Mouse (Mus musculus): ENCODE measurements at regions not wholly inside any gene's neighbourhood (a gene's known extent, or its start where the extent isn't known, plus 50 kb on each side); places are given as distances from the start of the nearest gene placed in this dataset.

- 76% methylated on average over 7 of the region's 7 CpGs for WGBS
- H3K36me3 ChIP-seq (ENCODE audit: control insufficient read depth, insufficient read depth, low read length) = no peaks in the 10 kb centered on the region
- H3K27me3 ChIP-seq (ENCODE audit: control insufficient read depth, insufficient read depth, low read length) = no peaks in the 10 kb centered on the region
- no peak overlapping the region for H3K9ac ChIP-seq (ENCODE audit: low read depth, low read length)
- ATAC-seq (ENCODE audit: low FRiP score, low TSS enrichment) = no peak
- no peak overlapping the region for H3K4me2 ChIP-seq (replicated peaks; ENCODE audit: low read depth, low read length)
- H3K4me1 ChIP-seq (ENCODE audit: control insufficient read depth, insufficient read depth, low read length) = no peaks in the 10 kb centered on the region
- no peak overlapping the region for H3K4me3 ChIP-seq (ENCODE audit: low read length)
- no peak overlapping the region for H3K27ac ChIP-seq (ENCODE audit: low read depth, low read length)
- no peaks in the 10 kb centered on the region for H3K9me3 ChIP-seq (ENCODE audit: control insufficient read depth, low read length)
These were observed 124.1 kb upstream of the Lmo4 start for GRCm38 (mm10) chr3:144329117-144329516.

GRCm38 (mm10) chr3:144327235-144327760 is 122.3 kb upstream of the Lmo4 start:
- ATAC-seq (ENCODE audit: low FRiP score, low TSS enrichment) = no peak
- Histone ChIP-seq H3K4me1 (ENCODE audit: control insufficient read depth, insufficient read depth, low read length) (no peaks in the 10 kb centered on the region), H3K36me3 (ENCODE audit: control insufficient read depth, insufficient read depth, low read length) (no peaks in the 10 kb centered on the region), H3K9me3 (ENCODE audit: control insufficient read depth, low read length) (no peaks in the 10 kb centered on the region), H3K27me3 (ENCODE audit: control insufficient read depth, insufficient read depth, low read length) (no peaks in the 10 kb centered on the region), H3K4me2 (replicated peaks; ENCODE audit: low read depth, low read length) (no peak overlapping the region), H3K4me3 (ENCODE audit: low read length) (no peak overlapping the region), H3K9ac (ENCODE audit: low read depth, low read length) (no peak overlapping the region), H3K27ac (ENCODE audit: low read depth, low read length) (no peak overlapping the region)
- WGBS = 96% methylated on average over 8 of the region's 8 CpGs

GRCm38 (mm10) chr3:144324974-144325373 is 120.0 kb upstream of the Lmo4 start:
- ATAC-seq (ENCODE audit: low FRiP score, low TSS enrichment) = no peak
- Histone ChIP-seq H3K4me2 (replicated peaks; ENCODE audit: low read depth, low read length) (no peak overlapping the region), H3K36me3 (ENCODE audit: control insufficient read depth, insufficient read depth, low read length) (no peaks in the 10 kb centered on the region), H3K9ac (ENCODE audit: low read depth, low read length) (no peak overlapping the region), H3K27ac (ENCODE audit: low read depth, low read length) (no peak overlapping the region), H3K4me1 (ENCODE audit: control insufficient read depth, insufficient read depth, low read length) (no peaks in the 10 kb centered on the region), H3K9me3 (ENCODE audit: control insufficient read depth, low read length) (no peaks in the 10 kb centered on the region), H3K27me3 (ENCODE audit: control insufficient read depth, insufficient read depth, low read length) (no peaks in the 10 kb centered on the region), H3K4me3 (ENCODE audit: low read length) (no peak overlapping the region)
- 85% methylated on average over 2 of the region's 2 CpGs for WGBS

- no peaks in the 10 kb centered on the region for H3K4me1 ChIP-seq (ENCODE audit: control insufficient read depth, insufficient read depth, low read length)
- ATAC-seq (ENCODE audit: low FRiP score, low TSS enrichment) = no peak
- no peaks in the 10 kb centered on the region for H3K9me3 ChIP-seq (ENCODE audit: control insufficient read depth, low read length)
- WGBS = 93% methylated on average over 3 of the region's 3 CpGs
- no peak overlapping the region for H3K4me2 ChIP-seq (replicated peaks; ENCODE audit: low read depth, low read length)
- H3K36me3 ChIP-seq (ENCODE audit: control insufficient read depth, insufficient read depth, low read length) = no peaks in the 10 kb centered on the region
- H3K27ac ChIP-seq (ENCODE audit: low read depth, low read length) = no peak overlapping the region
- no peaks in the 10 kb centered on the region for H3K27me3 ChIP-seq (ENCODE audit: control insufficient read depth, insufficient read depth, low read length)
- H3K9ac ChIP-seq (ENCODE audit: low read depth, low read length) = no peak overlapping the region
- H3K4me3 ChIP-seq (ENCODE audit: low read length) = no peak overlapping the region
These were observed 118.5 kb upstream of the Lmo4 start for GRCm38 (mm10) chr3:144323524-144323923.

- Histone ChIP-seq H3K9ac (ENCODE audit: low read depth, low read length) (no peak overlapping the region), H3K27me3 (ENCODE audit: control insufficient read depth, insufficient read depth, low read length) (no peaks in the 10 kb centered on the region), H3K4me3 (ENCODE audit: low read length) (no peak overlapping the region), H3K9me3 (ENCODE audit: control insufficient read depth, low read length) (no peaks in the 10 kb centered on the region), H3K36me3 (ENCODE audit: control insufficient read depth, insufficient read depth, low read length) (no peaks in the 10 kb centered on the region), H3K27ac (ENCODE audit: low read depth, low read length) (no peak overlapping the region), H3K4me2 (replicated peaks; ENCODE audit: low read depth, low read length) (no peak overlapping the region), H3K4me1 (ENCODE audit: control insufficient read depth, insufficient read depth, low read length) (no peaks in the 10 kb centered on the region)
- no peak for ATAC-seq (ENCODE audit: low FRiP score, low TSS enrichment)
- 68% methylated on average over 11 of the region's 11 CpGs for WGBS
These were observed 114.6 kb upstream of the Lmo4 start for GRCm38 (mm10) chr3:144319468-144320205.

- no peak overlapping the region for H3K9ac ChIP-seq (ENCODE audit: low read depth, low read length)
- H3K27ac ChIP-seq (ENCODE audit: low read depth, low read length) = no peak overlapping the region
- H3K9me3 ChIP-seq (ENCODE audit: control insufficient read depth, low read length) = no peaks in the 10 kb centered on the region
- no peak overlapping the region for H3K4me3 ChIP-seq (ENCODE audit: low read length)
- H3K4me2 ChIP-seq (replicated peaks; ENCODE audit: low read depth, low read length) = no peak overlapping the region
- ATAC-seq (ENCODE audit: low FRiP score, low TSS enrichment) = no peak
- no peaks in the 10 kb centered on the region for H3K36me3 ChIP-seq (ENCODE audit: control insufficient read depth, insufficient read depth, low read length)
- H3K27me3 ChIP-seq (ENCODE audit: control insufficient read depth, insufficient read depth, low read length) = no peaks in the 10 kb centered on the region
- 70% methylated on average over 16 of the region's 16 CpGs for WGBS
- H3K4me1 ChIP-seq (ENCODE audit: control insufficient read depth, insufficient read depth, low read length) = no peaks in the 10 kb centered on the region
These were observed 113.9 kb upstream of the Lmo4 start for GRCm38 (mm10) chr3:144318761-144319467.

GRCm38 (mm10) chr3:144310748-144311147 is 105.7 kb upstream of the Lmo4 start:
- WGBS = 85% methylated on average over 5 of the region's 5 CpGs
- no peaks in the 10 kb centered on the region for H3K36me3 ChIP-seq (ENCODE audit: control insufficient read depth, insufficient read depth, low read length)
- no peak overlapping the region for H3K9ac ChIP-seq (ENCODE audit: low read depth, low read length)
- no peak overlapping the region for H3K27ac ChIP-seq (ENCODE audit: low read depth, low read length)
- no peak overlapping the region for H3K4me3 ChIP-seq (ENCODE audit: low read length)
- no peak for ATAC-seq (ENCODE audit: low FRiP score, low TSS enrichment)
- no peaks in the 10 kb centered on the region for H3K27me3 ChIP-seq (ENCODE audit: control insufficient read depth, insufficient read depth, low read length)
- no peaks in the 10 kb centered on the region for H3K4me1 ChIP-seq (ENCODE audit: control insufficient read depth, insufficient read depth, low read length)
- no peak overlapping the region for H3K4me2 ChIP-seq (replicated peaks; ENCODE audit: low read depth, low read length)
- H3K9me3 ChIP-seq (ENCODE audit: control insufficient read depth, low read length) = no peaks in the 10 kb centered on the region

- H3K4me3 ChIP-seq (ENCODE audit: low read length) = no peak overlapping the region
- H3K9me3 ChIP-seq (ENCODE audit: control insufficient read depth, low read length) = no peaks in the 10 kb centered on the region
- no peaks in the 10 kb centered on the region for H3K4me1 ChIP-seq (ENCODE audit: control insufficient read depth, insufficient read depth, low read length)
- no peak overlapping the region for H3K4me2 ChIP-seq (replicated peaks; ENCODE audit: low read depth, low read length)
- H3K27me3 ChIP-seq (ENCODE audit: control insufficient read depth, insufficient read depth, low read length) = no peaks in the 10 kb centered on the region
- ATAC-seq (ENCODE audit: low FRiP score, low TSS enrichment) = no peak
- H3K36me3 ChIP-seq (ENCODE audit: control insufficient read depth, insufficient read depth, low read length) = no peaks in the 10 kb centered on the region
- H3K27ac ChIP-seq (ENCODE audit: low read depth, low read length) = no peak overlapping the region
- 90% methylated on average over 4 of the region's 4 CpGs for WGBS
- H3K9ac ChIP-seq (ENCODE audit: low read depth, low read length) = no peak overlapping the region
These were observed 103.6 kb upstream of the Lmo4 start for GRCm38 (mm10) chr3:144308616-144309015.

- no peak overlapping the region for H3K4me3 ChIP-seq (ENCODE audit: low read length)
- WGBS = 89% methylated on average over 3 of the region's 3 CpGs
- H3K27me3 ChIP-seq (ENCODE audit: control insufficient read depth, insufficient read depth, low read length) = no peaks in the 10 kb centered on the region
- no peak for ATAC-seq (ENCODE audit: low FRiP score, low TSS enrichment)
- no peaks in the 10 kb centered on the region for H3K36me3 ChIP-seq (ENCODE audit: control insufficient read depth, insufficient read depth, low read length)
- no peaks in the 10 kb centered on the region for H3K9me3 ChIP-seq (ENCODE audit: control insufficient read depth, low read length)
- no peaks in the 10 kb centered on the region for H3K4me1 ChIP-seq (ENCODE audit: control insufficient read depth, insufficient read depth, low read length)
- no peak overlapping the region for H3K27ac ChIP-seq (ENCODE audit: low read depth, low read length)
- no peak overlapping the region for H3K9ac ChIP-seq (ENCODE audit: low read depth, low read length)
- no peak overlapping the region for H3K4me2 ChIP-seq (replicated peaks; ENCODE audit: low read depth, low read length)
These were observed 102.5 kb upstream of the Lmo4 start for GRCm38 (mm10) chr3:144307557-144307956.

All from kidney, embryonic 14.5 days (tissue).